Mouse (Mus musculus) left cerebral cortex, postnatal 36 days (tissue): ENCODE results near the gene Eif2b2. TPM values are rescaled to one million over a fixed set of nuclear protein-coding genes. Genes with fewer than 3 reads are reported as not detected.
A peak's percentile ranks its signal among the peaks of the same experiment; 100 is the strongest.

Experiments used
- DNase-seq, 2 experiments: peaks; one replicate each; pipeline ENCODE4 v3.0.0; 2021 to 2022; ENCODE audit warnings: low spot score in 2 of 2, mixed read lengths in 1 of 2
- intact Hi-C: fragments of 180-260 bp; cut with DNase I; formaldehyde crosslinking; loops from one replicate; pipeline ENCODE4 v1.15.1; 2025
- total RNA-seq, 2 experiments: library from RNA; stranded (reverse); gene quantifications; 2 replicates each; pipeline ENCODE4 v1.2.3; 2021

Eif2b2 gene
- 10 to 100 TPM; 63.0 to 76.6 TPM for total RNA-seq

GRCm38 (mm10) chr12:85219236-85219904 lies at the start of gene Eif2b2:
Gene Eif2b2 (plus strand): TSS chr12:85219481.
- intact Hi-C loops = loop anchor here (5.0 kb wide), 1 partner anchor 47 kb away; no protein-coding TSS in a partner anchor
- DNase-seq = peak; percentile 98 to 99

GRCm38 (mm10) chr12:85169877-85170276 lies 49.4 kb upstream of the Eif2b2 start:
- intact Hi-C loops = loop anchor here (2.0 to 5.0 kb wide), 2 partner anchors 47 to 135 kb away; partner anchors contain the start of gene Eif2b2
- DNase-seq = no peak

GRCm38 (mm10) chr12:85170284-85170947 lies 48.9 kb upstream of the Eif2b2 start:
- intact Hi-C loops = loop anchor here (2.0 to 5.0 kb wide), 2 partner anchors 47 to 134 kb away; partner anchors contain the start of gene Eif2b2
- DNase-seq = no peak

GRCm38 (mm10) chr12:85170948-85171307 lies 48.4 kb upstream of the Eif2b2 start:
- intact Hi-C loops = loop anchor here (2.0 to 5.0 kb wide), 2 partner anchors 46 to 134 kb away; partner anchors contain the start of gene Eif2b2
- DNase-seq = no peak

GRCm38 (mm10) chr12:85174016-85174415 lies 45.3 kb upstream of the Eif2b2 start:
- intact Hi-C loops = loop anchor here (5.0 kb wide), 1 partner anchor 43 kb away; the partner anchor contains the start of gene Eif2b2
- no peak for DNase-seq

GRCm38 (mm10) chr12:85175087-85175675 lies 44.1 kb upstream of the Eif2b2 start:
- intact Hi-C loops = no loop called here
- DNase-seq = no peak

- DNase-seq = no peak
- intact Hi-C loops = no loop called here
Observed at GRCm38 (mm10) chr12:85175926-85176845, 43.1 kb upstream of the Eif2b2 start.

- DNase-seq = no peak
- intact Hi-C loops = no loop called here
Observed at GRCm38 (mm10) chr12:85176846-85177523, 42.3 kb upstream of the Eif2b2 start.

GRCm38 (mm10) chr12:85177740-85178239 lies 41.5 kb upstream of the Eif2b2 start, which contains the start of gene Pgf:
Gene Pgf (minus strand): TSS chr12:85177790.
- DNase-seq = no peak
- intact Hi-C loops = no loop called here

- DNase-seq = no peak
Observed at GRCm38 (mm10) chr12:85178294-85178693, 41.0 kb upstream of the Eif2b2 start.

GRCm38 (mm10) chr12:85181475-85182344 lies 37.6 kb upstream of the Eif2b2 start:
- no peak for DNase-seq
- intact Hi-C loops = no loop called here

More at GRCm38 (mm10) chr12:85178294-85178693, 41.0 kb upstream of the Eif2b2 start:
- intact Hi-C loops = no loop called here

GRCm38 (mm10) chr12:85182345-85182643 lies 37.0 kb upstream of the Eif2b2 start:
- no peak for DNase-seq
- intact Hi-C loops = no loop called here

- intact Hi-C loops = no loop called here
- no peak for DNase-seq
Observed at GRCm38 (mm10) chr12:85182898-85183297, 36.4 kb upstream of the Eif2b2 start.

GRCm38 (mm10) chr12:85184118-85184517 lies 35.2 kb upstream of the Eif2b2 start:
- intact Hi-C loops = no loop called here

GRCm38 (mm10) chr12:85185810-85186209 lies 33.5 kb upstream of the Eif2b2 start:
- no peak for DNase-seq
- intact Hi-C loops = no loop called here

More at GRCm38 (mm10) chr12:85184118-85184517, 35.2 kb upstream of the Eif2b2 start:
- no peak for DNase-seq

- intact Hi-C loops = no loop called here
- DNase-seq = no peak
Observed at GRCm38 (mm10) chr12:85186361-85186760, 32.9 kb upstream of the Eif2b2 start.

GRCm38 (mm10) chr12:85190290-85190689 lies 29.0 kb upstream of the Eif2b2 start:
- no peak for DNase-seq
- intact Hi-C loops = no loop called here
